Mouse (Mus musculus) kidney, postnatal 0 days (tissue): ENCODE data around the gene Lyrm9. TPM values are rescaled to one million over a fixed set of nuclear protein-coding genes. Genes with fewer than 3 reads are reported as not detected.
A peak's percentile ranks its signal among the peaks of the same experiment; 100 is the strongest.

Experiments
- ATAC-seq: fragments of 200-750 bp; cut with Nextera tagmentation; replicated peaks from 2 replicates; pipeline ENCODE4 v1.8.0; 2017; ENCODE audit warnings: low read depth, moderate number of reproducible peaks, moderate TSS enrichment, moderate library complexity; ENCODE audit not compliant: low FRiP score
- DNase-seq: peaks from one replicate; pipeline ENCODE4 v3.0.0-alpha.2; 2016; ENCODE audit warnings: low spot score
- H3K27ac ChIP-seq: fragments of 300-500 bp; sonication (generic); 2 replicates; pipeline ENCODE4 v1.5.1; 2014; ENCODE audit warnings: mild to moderate bottlenecking
- H3K27me3 ChIP-seq: fragments of 300-500 bp; sonication (generic); 2 replicates; pipeline ENCODE4 v1.6.1; 2014; ENCODE audit warnings: low read length, mixed read lengths; ENCODE audit not compliant: insufficient read depth
- H3K36me3 ChIP-seq: fragments of 300-500 bp; sonication (generic); 2 replicates; pipeline ENCODE4 v1.6.1; 2014; ENCODE audit warnings: low read length, mixed read lengths; ENCODE audit not compliant: insufficient read depth
- H3K4me1 ChIP-seq: fragments of 300-500 bp; sonication (generic); replicated peaks from 2 replicates; pipeline ENCODE4 v1.6.1; 2014; ENCODE audit warnings: antibody characterized with exemption, low read length, mixed read lengths; ENCODE audit not compliant: insufficient read depth
- H3K4me2 ChIP-seq: fragments of 300-500 bp; sonication (generic); 2 replicates; pipeline ENCODE4 v1.6.1; 2014; ENCODE audit warnings: mild to moderate bottlenecking, low read length, moderate library complexity, mixed read lengths
- H3K4me3 ChIP-seq: fragments of 300-500 bp; sonication (generic); replicated peaks from 2 replicates; pipeline ENCODE4 v1.5.1; 2014; ENCODE audit warnings: low read depth, low read length
- H3K9ac ChIP-seq: fragments of 300-500 bp; sonication (generic); 2 replicates; pipeline ENCODE4 v1.6.1; 2014; ENCODE audit warnings: low read depth, low read length
- H3K9me3 ChIP-seq: fragments of 300-500 bp; sonication (generic); replicated peaks from 2 replicates; pipeline ENCODE4 v1.6.1; 2016; ENCODE audit warnings: low read length, inconsistent platforms, mixed read lengths
- CTCF ChIP-seq: IDR thresholded peaks from 2 replicates; pipeline ENCODE4 v1.5.1; 2016; ENCODE audit warnings: antibody characterized with exemption, low read depth, mild to moderate bottlenecking, moderate library complexity
- WGBS: fragments of 180-500 bp; shearing (Covaris S2); extraction: QIAGEN DNeasy Blood & Tissue Kit; methylation state at CpG from one replicate; pipeline ENCODE4 v1.1.7; 2014; 5-methylcytosine and 5-hydroxymethylcytosine counted together
- polyA plus RNA-seq: library from polyadenylated mRNA; unstranded; fragments of >200 nt; fragmentation: Nextera tagmentation; extraction: Ambion mirVana; gene quantifications from 2 replicates; pipeline ENCODE4 v1.2.1, GENCODE M21; 2015

Gene Lyrm9
- polyA plus RNA-seq, 1 experiment from 2014 or later = 28.6 TPM

DNA sequence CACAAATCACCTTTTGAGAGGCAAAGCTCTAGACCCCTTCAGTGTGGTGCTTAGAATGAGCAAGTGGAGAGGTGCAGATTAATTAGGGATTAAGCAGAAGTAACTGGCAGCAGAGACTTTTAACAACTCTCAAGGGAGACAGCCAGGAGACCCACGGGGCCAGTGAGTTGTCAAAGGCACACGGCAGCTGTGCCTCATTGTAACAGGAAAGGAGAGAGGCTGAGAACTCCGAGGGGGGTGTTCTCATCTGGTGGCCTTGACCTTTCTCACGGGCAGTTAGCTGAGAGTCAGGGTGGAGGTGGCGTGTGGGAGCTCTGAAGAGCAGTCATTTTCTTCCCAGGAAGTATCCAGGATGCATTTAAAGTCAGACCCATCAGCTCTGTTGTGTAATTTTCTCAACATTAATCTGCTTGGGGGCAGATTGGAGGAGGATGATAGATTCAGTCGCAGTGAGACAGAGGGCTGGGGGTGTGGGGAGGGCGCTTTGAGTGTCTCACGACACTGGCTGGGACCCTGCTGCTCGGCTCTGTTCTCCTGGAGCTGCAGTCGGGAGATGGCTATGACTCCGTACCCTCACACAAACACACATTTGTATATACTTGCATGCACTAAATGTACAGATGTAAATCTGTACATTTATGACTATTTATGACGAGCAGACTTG is 5.9 kb upstream of the Lyrm9 start:
- Histone ChIP-seq H3K9ac (no peak overlapping the region), H3K4me3 (no peak overlapping the region), H3K4me1 (peaks cover 17% of the 10 kb centered on the region), H3K36me3 (no peaks in the 10 kb centered on the region), H3K9me3 (no peaks in the 10 kb centered on the region), H3K4me2 (0 out of 2 replicates have a peak overlapping the region, but pooled peaks have one; percentile 7), H3K27ac (peak overlapping the region; percentile 47; the same call in 1 of the 2 replicates), H3K27me3 (no peaks in the 10 kb centered on the region)
- WGBS = 23% methylated on average over 12 of the region's 12 CpGs
- ATAC-seq (0 out of 2 replicates have a peak, but pooled peaks have one; percentile 2), DNase-seq (peak; percentile 61)
- no peak for TF ChIP-seq CTCF

DNA sequence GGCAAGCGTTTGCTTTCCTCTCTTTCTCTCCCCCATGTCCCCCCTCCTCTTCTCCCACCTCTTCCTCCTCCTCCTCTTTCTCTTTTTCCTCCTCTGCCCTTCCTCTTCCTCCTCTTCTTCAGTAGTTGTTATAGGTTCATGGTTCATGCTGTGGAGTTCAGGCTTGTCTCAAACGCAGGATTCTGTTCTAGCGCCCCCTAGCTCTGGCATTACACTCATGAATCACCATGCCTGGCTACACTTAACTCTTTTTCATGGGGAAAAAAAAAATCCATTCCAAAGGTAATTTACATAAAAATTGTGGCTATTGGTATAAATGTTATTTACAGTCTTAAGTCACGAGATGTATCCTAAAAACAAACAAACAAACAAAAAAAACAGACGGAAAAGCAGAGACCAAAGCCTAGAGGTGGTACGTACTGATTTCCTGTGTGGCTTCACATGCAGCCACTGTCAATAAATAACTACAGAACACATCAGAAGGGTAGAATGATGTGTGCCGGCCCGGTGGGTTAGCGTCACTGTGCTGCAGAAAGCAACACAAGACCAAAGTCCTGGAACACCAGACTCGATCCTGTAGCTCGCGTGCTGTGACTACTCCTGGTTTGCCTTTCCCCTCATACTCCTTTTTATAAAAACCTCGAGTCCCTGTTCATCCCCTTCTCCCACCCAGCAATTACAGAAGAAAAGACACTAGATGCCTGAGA is 3.4 kb upstream of the Lyrm9 start:
- WGBS = 43% methylated on average over 13 of the region's 13 CpGs
- Histone ChIP-seq H3K27ac (0 out of 2 replicates have a peak overlapping the region, but pooled peaks have one; percentile 51), H3K27me3 (no peaks in the 10 kb centered on the region), H3K4me1 (peaks cover 20% of the 10 kb centered on the region), H3K9me3 (no peaks in the 10 kb centered on the region), H3K4me2 (no peak overlapping the region), H3K36me3 (no peaks in the 10 kb centered on the region), H3K9ac (no peak overlapping the region), H3K4me3 (no peak overlapping the region)
- ATAC-seq = no peak; the same call in 1 of the 2 replicates
- DNase-seq = peak; percentile 74
- TF ChIP-seq CTCF = peak; percentile 74

DNA sequence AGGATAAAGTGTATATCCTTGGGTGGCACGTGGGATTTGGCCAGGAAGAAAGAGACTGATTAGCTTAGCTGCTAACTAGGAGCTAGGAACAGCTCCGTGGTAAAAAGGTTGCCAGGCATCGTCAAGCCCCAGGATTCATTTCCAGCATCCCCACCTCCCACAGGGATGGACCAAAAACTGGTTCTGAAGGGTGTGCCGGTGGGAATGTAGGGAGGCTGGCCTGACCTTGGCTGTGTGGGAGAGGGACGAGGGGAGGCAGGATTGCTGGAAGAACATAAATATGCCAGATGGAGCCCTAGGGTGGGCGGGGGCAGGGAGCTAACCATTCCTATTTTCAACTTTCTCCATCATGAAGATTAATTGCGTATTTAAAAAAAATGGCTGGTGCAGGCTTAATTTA is 1.2 kb downstream of the Lyrm9 start:
- H3K36me3 ChIP-seq = no peaks in the 10 kb centered on the region
- H3K27me3 ChIP-seq = no peaks in the 10 kb centered on the region
- no peak for TF ChIP-seq CTCF
- no peak overlapping the region for H3K27ac ChIP-seq
- no peak overlapping the region for H3K9ac ChIP-seq
- ATAC-seq (no peak), DNase-seq (peak; percentile 81)
- H3K4me1 ChIP-seq = 0 out of 2 replicates have a peak, but pooled peaks cover 10% of the 10 kb centered on the region
- no peaks in the 10 kb centered on the region for H3K9me3 ChIP-seq
- no peak overlapping the region for H3K4me2 ChIP-seq
- no peak overlapping the region for H3K4me3 ChIP-seq
- WGBS = 20% methylated on average over 7 of the region's 7 CpGs

DNA sequence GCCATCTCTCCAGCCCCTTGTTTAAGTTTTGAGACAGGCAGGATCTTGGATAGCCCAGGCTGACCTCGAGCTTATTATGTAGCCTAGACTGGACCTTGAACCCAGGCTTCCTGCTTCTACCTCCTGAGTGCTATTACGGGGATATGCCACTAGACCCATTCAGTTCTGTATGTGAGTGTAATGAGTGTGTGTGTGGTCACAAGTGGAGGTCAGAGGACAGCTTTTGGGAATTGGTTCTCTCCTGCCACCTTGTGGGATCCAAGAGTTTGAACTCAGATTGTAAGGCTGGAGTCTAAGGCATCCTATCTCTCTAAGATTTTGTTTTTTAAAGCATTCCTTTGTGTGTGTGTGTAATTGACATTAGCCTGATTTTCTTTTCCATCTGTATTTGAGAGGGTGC is 2.0 kb downstream of the Lyrm9 start:
- H3K4me2 ChIP-seq = no peak overlapping the region
- 0 out of 2 replicates have a peak overlapping the region, but pooled peaks have one; percentile 25 for H3K27ac ChIP-seq
- H3K9me3 ChIP-seq = no peaks in the 10 kb centered on the region
- DNase-seq = peak; percentile 77
- no peak overlapping the region for H3K9ac ChIP-seq
- no peaks in the 10 kb centered on the region for H3K36me3 ChIP-seq
- no peaks in the 10 kb centered on the region for H3K27me3 ChIP-seq
- ATAC-seq = peak; percentile 27; the same call in 1 of the 2 replicates
- H3K4me1 ChIP-seq = 0 out of 2 replicates have a peak, but pooled peaks cover 13% of the 10 kb centered on the region
- TF ChIP-seq CTCF = peak; percentile 77
- 44% methylated on average over 2 of the region's 2 CpGs for WGBS
- H3K4me3 ChIP-seq = no peak overlapping the region

DNA sequence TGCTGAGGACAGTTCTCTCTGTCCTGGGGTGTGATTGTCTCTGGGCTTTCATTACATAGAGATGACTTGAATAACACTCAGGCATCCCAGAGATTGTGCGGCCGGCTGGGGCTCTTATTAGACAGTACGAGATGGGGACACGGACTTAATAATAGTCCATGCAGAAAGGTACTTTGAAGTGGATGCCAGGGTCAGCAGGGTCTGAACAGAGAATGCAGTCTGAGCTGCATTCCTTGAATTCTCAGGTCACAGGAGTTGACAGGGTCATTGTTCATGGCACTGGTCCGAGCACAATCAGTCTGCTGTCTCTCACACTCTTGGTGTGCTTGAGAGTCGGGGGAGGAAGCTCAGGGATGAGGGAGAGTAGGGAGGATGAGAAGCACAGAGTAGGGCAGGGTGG is 3.0 kb downstream of the Lyrm9 start:
- no peak for ATAC-seq
- H3K36me3 ChIP-seq = no peaks in the 10 kb centered on the region
- H3K4me2 ChIP-seq = no peak overlapping the region
- TF ChIP-seq CTCF = no peak
- no peaks in the 10 kb centered on the region for H3K9me3 ChIP-seq
- DNase-seq = no peak
- H3K9ac ChIP-seq = no peak overlapping the region
- no peak overlapping the region for H3K4me3 ChIP-seq
- H3K27ac ChIP-seq = no peak overlapping the region; the same call in 1 of the 2 replicates
- no peaks in the 10 kb centered on the region for H3K27me3 ChIP-seq
- 20% methylated on average over 6 of the region's 6 CpGs for WGBS
- H3K4me1 ChIP-seq = 0 out of 2 replicates have a peak, but pooled peaks cover 13% of the 10 kb centered on the region

DNA sequence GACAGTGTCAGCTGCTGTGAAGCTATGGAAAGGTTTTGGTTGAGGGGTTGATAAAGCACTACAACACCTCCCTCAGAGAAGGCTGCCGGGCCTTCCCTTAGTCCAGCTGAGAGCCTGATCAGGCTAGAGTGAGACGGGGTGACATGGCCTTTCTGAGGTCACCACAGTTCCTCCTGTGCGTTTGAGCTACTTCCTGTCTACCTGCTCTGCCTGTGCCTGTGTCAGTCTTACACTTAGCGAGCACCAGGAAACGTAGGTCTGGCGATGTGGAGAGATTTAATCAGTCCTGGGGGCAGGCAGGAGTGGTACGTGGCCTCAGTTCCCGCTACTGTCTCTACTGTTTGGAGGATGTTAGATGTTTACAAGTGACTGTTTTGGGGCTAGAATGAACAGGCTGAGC is 3.8 kb downstream of the Lyrm9 start:
- Histone ChIP-seq H3K4me3 (no peak overlapping the region), H3K9me3 (no peaks in the 10 kb centered on the region), H3K9ac (no peak overlapping the region), H3K27ac (no peak overlapping the region), H3K36me3 (no peaks in the 10 kb centered on the region), H3K27me3 (no peaks in the 10 kb centered on the region), H3K4me2 (no peak overlapping the region), H3K4me1 (0 out of 2 replicates have a peak, but pooled peaks cover 13% of the 10 kb centered on the region)
- ATAC-seq (no peak), DNase-seq (no peak)
- 40% methylated on average over 8 of the region's 8 CpGs for WGBS
- TF ChIP-seq CTCF = no peak
